Mouse (Mus musculus) lung, postnatal 10 days (tissue): ENCODE results near the gene Hmgcl.
"Not testable (repeated sequence)": the region's sequence is repeated elsewhere in the genome, so short reads cannot be mapped to it uniquely, and the experiment has no call there.

Source experiments
- DNase-seq: peaks from one replicate; pipeline ENCODE4 v3.0.0; 2021

Hmgcl gene

DNA sequence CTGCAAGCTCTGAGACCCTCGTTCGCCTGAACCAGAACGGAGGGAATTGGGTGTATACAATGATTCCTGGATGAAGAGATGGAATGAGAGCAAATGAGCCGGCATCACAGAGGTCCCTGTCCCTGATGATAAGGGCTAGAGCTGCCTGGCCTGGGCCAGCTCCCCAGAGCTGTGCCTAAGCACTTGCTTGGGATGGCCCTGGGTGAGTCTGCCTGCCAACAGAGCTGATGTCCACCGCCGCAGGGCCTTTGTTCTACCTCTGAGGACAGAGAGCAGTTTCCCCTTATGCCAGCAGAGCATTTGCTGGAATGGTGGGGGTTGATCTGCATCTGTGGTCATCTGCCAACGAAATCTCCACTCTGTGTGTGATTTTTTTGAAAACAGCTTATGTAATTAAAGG lies 15.9 kb downstream of the Hmgcl start:
- DNase-seq, result no peak

DNA sequence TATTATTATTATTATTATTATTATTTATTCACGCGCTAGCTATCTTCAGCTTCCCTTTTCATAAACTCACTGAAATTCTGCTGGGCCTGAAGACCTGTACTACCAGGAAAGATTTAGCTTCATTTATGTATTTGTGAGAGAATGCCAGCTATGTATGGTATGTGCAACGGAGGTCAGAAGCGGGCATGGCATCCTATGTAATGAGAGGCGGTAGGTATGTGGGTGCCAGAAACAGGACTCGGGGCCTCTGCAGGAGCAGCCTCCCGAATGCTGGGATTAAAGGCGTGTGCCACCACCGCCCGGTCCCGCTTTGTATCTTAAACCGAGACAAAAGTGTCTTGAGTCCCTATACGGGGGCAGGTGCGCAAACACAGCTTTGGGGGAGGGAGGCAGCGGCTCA lies 16.7 kb downstream of the Hmgcl start:
- DNase-seq, result no peak

DNA sequence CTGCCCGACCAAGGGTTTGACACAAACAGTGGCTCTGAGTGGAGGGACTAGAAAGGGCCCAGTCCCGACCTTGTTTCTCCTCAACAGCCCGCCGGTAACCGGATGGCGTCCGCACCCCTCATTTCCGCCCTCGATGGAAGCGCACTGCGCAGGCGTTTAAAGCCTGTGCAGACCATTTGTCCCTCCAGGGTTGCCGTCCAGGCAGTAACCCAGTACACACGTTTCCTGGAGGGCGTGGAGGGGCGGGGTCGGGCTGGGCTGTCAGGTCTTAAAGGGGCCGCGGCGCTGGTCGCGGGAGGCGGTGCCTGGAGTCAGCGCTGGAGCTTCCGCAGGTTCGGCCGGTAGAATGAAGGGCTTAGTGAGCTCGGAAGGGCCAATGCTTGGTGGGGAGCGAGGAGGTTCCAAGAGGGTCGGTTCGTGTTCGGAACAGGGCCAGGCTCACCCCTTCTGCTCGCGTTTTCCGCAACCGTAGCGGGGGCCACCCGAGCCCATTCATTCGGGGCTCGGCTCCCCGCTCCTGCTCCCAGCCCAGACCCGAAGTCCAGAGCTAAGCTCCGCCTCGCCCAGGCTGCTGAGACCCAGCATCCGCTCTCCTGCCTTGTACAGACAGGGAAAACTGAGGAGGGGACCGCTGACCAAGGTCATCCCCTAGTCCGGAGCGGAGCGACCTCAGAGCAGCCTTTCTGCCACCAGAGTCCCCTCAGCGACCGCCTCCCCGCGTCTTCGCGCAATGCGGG lies 17.4 kb downstream of the Hmgcl start, which contains the start of gene Gale:
Gene Gale (plus strand): TSS at position 271 of the 737 bp plus-strand sequence.
- DNase-seq, result peak; percentile 97

DNA sequence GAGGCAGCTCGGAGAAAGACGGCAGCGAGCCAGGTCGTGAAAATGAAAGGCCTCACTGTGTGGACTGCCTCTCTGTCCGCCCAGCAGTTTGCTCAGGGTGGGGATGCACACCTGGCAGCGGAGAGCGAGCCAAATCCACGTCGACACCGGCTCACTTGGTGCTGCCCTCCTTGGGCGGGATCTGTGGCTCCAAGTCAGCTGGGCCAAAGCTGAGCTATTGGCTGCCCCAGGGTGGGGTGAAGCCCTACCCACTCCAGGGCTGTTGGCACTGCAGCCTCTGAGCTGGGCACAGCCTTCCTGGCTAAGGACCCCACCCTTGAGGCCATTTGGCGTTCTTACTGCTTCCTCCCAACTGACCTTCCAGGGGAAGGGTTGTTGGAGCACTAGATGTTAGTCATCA lies 18.2 kb downstream of the Hmgcl start:
- DNase-seq, result peak; percentile 82

DNA sequence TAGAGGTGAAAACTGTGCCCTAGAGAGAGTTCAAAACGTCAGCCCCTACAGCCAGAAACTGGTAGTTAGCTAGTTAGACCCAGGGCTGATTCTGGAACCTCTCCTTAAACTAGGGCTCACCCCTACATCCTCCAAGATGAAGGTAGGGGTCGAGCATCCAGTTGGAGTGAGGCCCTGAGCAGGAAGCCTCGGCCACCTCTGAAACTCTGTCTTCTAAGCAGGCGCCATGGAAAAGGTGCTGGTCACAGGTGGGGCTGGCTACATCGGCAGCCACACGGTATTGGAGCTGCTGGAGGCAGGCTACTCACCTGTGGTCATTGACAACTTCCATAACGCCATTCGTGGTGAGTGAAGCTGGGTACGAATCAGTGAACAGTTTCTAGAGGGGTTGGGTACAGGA lies 18.9 kb downstream of the Hmgcl start:
- DNase-seq, result no peak

DNA sequence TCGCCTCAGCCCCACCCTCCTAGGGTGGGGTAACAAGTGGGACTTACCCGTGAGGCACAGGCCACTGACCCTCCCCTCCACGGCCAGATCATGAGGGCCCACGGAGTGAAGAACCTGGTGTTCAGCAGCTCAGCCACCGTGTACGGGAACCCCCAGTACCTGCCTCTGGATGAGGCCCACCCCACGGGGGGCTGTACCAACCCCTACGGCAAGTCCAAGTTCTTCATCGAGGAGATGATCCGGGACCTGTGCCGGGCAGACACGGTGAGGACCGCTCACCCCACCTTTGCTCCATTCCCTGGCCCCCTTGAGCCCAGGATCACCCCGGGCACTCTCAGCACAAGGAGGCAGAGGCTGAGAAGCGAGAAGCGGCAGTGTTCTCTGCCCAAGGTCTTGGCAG lies 20.0 kb downstream of the Hmgcl start:
- DNase-seq, result no peak

DNA sequence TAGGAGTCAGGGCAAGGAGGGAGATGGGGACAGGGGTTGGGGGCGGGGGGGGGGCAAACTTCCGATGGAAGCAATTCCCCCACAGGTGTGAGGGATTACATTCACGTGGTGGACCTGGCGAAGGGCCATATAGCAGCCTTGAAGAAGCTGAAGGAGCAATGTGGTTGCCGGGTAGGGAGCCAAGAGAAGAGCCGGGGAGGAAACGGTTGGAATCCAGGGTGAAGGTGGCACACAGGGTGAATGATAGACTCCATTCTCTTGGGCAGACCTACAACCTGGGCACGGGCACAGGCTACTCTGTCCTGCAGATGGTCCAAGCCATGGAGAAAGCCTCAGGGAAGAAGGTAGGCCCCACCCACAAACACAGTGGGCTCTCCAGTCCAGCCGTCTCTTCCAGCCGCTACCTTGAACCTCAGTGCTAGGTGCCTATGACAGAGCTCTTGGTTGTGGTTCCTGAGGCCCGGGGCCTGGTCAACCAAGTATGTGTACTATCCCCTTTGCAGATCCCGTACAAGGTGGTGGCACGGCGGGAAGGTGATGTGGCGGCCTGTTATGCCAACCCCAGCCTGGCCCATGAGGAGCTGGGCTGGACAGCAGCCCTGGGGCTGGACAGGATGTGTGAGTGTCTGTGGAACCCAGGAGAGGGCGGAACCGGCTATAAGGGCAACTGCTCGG lies 21.0 kb downstream of the Hmgcl start:
- DNase-seq, result no peak

DNA sequence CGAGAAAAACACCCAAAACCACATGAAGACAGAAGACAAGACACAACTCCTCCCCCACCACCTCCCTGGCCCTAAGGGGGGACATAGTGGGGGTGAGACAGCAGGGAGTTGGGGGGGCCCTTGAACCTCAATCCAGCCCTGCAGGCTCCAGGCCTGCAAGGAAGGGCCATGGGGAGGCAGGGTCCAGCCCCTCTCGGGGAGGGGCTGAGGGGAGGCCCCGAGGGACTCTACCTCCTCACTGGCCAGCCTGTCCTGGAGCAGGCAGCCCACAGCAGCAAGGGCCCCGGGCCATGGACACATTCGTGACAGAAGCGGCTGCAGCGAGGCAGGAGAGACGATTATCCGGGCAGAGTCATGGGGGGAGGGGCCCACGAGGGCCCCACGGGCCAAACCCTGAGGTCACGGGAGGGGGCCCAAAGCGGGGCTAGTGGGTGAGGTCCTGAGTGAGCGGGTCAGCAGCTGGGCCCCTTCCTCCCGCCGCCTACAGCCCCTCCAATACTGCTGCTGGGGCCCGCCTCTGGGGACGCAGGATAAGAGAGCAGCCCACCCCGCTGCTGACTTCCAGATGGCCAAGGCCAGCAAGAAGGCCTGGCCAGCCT lies 22.1 kb downstream of the Hmgcl start:
- no peak for DNase-seq

DNA sequence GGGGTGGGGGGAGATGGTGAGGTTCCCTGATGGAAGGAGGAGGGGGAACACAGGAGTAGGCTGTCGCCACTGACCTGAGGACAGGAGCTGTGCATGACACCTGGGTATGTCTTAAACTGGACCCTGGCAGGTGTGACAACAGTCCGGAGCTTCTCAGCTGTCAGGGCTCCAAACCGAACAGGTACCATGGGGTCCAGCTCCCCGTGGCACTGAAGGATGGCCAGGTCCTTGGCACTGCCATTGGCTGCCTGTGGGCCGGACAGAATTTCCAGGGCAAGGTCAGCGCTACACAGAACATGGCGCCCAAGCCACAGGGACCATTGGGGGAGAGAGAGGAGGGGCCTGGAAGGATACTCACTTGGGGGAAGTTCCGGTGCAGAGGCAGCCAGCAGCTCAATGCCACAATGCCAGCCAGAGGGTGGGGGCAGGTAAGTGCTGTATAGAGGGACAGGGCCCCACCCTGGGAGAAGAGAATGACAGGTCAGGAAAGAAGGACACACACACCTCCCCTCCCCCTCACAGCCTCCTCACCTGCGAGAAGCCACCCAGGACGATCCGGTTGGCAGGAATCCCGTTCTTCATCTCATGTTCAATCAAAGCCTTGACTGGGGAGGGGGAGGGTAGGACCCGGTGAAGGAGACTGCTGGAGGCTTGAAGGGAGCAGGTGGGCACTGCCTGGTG lies 23.0 kb downstream of the Hmgcl start:
- DNase-seq, result no peak

DNA sequence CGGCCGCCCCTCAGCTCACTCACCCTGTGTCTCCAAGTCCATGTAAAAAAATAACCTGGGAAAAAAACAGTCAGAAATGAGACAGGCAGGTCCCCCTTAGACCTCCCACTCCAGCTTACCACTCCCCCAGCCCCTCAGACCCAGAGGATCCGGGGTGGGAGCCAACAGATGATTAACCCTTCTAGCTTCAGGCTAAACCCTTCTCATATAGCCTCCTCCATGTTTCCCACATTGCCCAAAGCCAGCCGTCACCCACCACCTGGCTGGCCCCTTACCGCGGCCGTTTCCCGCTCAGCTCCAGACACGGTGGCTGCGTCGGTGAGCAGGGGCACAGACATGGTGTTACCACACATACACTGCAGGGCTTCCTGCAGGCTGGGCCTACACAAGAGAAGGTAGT lies 24.3 kb downstream of the Hmgcl start:
- no peak for DNase-seq

DNA sequence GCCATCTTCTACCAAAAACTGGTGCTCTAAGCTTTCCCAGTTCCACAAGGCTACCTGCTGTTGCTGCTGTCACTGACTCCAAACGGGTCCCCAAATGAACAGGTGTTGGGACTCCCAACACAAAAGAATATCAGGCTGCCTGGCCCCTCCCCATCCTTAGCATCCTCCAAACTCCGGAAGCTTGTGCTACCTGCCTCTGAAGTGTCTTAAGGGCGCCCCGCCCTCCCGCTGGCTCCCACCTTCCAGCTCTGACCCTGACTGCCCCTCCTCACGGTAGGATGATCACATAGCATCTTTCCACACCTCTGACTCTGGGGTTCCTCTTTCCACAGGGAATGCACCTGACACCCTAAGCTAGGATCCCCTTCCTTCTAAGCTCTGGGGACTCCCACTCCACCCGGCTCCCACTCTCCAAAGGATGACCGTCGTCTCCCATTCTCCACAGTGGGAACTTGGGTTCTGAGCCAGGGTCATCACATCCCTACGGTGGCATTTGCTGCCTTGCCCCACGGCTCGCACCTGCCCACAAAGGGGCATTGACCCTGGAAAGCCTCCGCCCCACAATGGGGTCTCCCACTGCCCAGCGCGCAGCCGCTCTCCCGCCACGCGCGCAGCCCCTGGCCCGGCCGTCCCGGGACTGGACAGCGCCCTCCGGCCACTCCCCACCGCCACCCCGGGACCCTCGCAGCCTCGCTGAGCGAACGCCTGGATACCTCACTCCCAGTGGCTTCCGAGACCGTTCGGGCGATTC lies 25.7 kb downstream of the Hmgcl start:
- DNase-seq, result no peak

DNA sequence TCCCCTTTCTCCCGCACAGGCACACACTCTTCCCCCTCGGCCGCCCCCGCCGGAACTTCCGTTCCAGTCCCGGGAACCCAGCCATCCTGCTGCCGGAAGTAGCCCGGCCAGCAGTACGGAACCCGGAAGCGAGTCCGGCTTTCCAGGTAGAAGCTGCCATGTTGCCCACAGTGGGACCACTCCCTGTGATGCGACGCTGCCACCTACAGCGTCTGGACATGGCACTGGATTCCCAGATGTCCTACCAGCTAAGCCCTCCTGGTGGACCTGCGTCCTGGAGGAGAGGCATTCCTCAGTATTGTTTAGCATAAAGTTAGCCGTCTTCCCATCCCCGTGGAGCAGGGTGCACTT lies 26.3 kb downstream of the Hmgcl start, which contains the start of gene Lypla2:
Gene Lypla2 (minus strand): TSS at position 71 of the 351 bp plus-strand sequence.
- peak; percentile 94 for DNase-seq

DNA sequence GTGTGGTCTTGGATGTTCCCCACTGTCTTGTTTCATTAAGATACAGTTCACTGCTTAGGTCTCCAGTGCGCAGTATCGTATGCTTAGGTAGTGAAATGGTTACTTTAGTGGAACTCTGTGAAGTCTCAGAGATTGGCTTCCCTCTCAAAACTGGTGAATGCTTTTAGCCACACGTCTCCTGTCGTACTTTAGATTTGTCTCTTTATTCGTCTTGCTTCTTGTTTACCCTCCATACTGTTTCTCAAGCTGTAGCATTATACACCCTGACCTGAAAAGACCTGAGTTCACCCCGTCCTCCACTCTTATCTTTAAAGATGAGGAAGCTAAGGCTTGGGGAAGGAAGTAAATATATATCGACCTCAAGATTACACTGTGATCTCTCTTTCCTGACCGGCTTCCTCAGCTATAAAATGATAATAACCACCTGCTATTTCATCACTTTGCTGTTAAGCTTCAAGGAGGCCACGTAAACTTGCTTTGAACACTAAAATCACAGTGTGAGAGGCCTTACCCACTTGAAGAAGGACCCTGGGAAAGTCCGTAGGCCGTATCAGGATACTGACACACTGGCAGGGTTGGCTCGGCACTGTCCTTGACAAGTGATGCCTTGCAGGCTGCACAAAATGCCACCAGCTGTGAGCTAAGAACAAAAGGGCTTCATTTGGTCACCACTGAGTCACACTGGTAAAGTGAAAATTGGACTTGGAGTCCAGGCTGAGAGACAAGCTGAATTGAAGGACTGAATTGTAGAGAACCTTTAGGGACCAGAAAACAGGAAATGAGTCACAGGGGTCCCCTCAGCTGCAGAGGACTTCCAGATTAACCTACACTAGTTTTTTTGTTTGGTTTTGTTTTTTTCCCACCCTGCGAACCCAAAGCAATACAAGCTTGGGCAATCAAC lies 26.9 kb downstream of the Hmgcl start:
- DNase-seq, result no peak

DNA sequence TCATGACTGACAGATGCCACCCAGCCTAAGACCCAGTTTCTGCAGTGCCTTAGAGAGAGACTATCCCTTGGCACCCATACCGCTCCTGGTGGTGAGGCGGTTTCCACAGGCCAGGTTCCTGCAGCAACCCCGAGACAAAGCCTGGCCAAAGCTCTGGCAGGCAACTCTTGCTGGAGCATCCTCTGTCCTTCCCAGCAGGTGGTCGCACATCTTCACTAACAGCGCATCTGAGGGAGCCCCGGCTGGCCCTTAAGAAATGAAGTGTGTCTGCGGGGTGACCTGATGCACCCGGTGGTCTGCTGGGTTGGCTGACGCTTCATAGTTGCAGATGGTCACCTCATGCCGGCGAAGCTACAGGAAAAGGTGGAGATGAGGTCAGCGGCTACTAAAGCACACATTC lies 29.9 kb downstream of the Hmgcl start:
- DNase-seq, result no peak

DNA sequence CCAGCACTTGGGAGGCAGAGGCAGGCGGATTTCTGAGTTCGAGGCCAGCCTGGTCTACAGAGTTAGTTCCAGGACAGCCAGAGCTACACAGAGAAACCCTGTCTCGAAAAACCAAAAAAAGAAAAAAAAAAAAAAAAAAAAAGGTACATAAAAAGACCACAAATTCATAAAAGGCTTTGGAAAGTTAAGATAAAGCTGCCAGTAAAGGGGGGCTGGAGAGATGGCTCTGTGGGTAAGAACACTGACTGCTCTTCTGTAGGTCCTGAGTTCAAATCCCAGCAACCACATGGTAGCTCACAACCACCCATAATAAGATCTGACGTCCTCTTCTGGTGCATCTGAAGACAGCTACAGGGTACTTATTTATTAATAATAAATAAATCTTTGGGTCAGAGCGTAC lies 34.0 kb downstream of the Hmgcl start:
- DNase-seq, result not testable (repeated sequence)

DNA sequence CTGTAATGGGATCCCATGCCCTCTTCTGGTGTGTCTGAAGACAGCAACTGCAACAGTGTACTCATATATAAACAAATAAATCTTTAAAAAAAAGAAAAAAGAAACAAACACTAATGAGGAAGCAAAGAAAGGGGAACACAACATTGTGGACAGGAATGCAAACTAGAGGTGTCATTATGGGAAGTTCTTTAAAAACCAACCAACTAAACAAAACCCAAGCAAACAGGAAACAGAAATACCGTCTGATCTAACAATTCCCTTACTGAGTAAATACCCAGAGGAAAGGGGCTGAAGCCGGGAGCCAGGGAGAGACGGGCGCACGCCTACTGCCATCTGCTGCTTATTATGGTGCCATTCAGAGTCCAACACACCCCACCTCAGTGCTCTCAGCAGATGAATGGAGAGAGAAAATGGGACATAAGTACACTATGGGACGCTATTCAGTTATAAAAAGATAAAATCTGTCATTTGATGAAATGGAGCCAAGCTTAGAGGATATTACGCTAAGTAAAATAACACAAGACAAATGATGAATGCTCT lies 35.3 kb downstream of the Hmgcl start:
- no peak for DNase-seq

DNA sequence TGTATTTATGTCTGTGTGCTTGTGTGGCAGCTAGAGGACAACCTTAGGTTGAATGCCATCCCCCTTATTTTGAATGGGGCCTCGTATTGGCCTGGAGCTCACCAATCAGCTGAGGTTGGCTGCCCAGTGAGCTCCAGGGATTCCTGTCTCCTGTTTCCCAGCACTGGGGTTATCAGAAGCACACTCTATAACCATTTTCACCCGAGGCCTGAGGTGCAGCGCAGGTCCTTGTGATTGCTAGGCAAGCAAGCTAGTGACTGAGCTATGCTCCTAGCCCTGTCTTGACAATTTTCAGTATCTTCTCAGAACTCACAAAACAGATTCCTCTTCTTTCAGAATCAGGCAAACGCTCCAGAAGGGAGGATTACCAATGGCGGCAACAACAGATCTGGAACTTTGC lies 38.3 kb downstream of the Hmgcl start:
- no peak for DNase-seq

DNA sequence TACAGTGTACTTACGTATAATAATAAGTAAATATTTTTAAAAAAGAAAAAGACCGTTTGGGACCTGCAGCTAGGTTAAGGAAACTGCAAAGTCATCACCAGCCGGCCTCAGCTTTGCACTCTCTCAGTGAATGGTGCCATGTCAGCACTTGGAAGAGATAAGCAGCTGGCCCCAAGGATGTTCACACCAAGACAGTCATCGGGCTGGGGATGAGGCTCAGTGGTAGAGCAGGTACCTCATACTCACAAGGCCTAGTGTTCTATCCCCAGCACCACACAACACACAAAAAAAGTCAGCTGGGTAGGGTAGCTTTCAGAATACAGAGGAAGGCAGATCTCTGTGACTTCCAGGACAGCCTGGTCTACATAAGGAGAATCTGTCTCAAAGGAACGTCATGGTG lies 38.9 kb downstream of the Hmgcl start:
- DNase-seq, result no peak

DNA sequence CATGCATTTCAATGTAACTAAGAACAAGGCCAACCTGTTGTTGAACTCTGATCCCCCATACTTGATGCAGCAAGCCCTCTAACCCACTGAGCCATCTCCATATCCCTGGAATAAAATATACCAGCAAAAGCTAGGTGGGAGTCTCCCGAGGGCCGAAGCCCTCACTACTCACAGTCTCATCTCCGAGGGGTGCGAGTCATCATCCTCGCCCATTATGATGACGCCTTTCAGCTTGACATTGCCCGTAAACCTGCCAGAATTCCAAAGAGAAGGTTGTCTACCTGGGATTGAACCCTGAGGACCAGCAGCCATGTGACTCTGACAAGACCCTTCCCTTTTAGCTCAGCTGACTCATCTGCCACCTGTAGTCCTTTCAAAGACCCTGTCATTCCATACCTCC lies 39.5 kb downstream of the Hmgcl start:
- no peak for DNase-seq

DNA sequence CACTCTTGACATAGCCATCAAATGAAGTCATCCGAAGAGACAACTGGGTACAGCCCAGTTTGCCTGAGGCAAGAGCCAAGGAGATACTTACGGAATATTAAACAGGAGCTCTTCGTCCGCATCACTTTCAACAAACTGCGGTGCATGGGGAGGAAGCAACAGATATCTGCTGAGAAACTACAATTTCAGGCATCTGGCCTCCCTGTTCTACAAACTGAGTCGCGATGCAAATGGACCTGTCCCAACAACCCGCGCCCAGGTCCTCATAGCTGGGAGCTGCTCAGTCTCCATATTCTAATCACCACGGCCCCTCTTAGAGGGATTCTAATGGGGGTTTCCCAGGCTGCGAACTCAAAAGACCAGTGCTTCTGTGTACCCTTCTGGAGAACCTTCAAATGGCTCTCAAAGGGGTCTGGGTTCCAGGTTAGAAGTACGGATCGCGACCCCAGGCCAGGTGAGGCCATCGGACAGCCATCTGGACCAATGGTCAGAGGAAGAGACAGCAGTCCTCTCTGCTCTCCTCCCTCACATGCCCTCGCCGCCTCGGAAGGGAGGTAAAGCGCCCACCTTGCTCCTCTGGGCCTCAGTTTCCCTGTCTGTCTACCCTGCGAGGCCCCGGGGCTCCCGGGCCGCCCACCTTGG lies 40.2 kb downstream of the Hmgcl start:
- DNase-seq, result no peak
